Mouse (Mus musculus) thymus, adult 2 months (tissue): ENCODE measurements around the gene Arl1. TPM values are rescaled to one million over a fixed set of nuclear protein-coding genes. Genes with fewer than 3 reads are reported as not detected.
"Not testable (repeated sequence)": the region's sequence is repeated elsewhere in the genome, so short reads cannot be mapped to it uniquely, and the experiment has no call there.

Experiments
- DNase-seq: peaks from one replicate; pipeline ENCODE4 v3.0.0; 2021
- H3K27ac ChIP-seq: fragments of 200-500 bp; 2 replicates; pipeline ENCODE4 v1.5.1; 2012; ENCODE audit warnings: low read length, control low read depth; ENCODE audit not compliant: control insufficient read depth, insufficient read depth
- H3K27me3 ChIP-seq: fragments of 200-500 bp; 2 replicates; pipeline ENCODE4 v1.6.1; 2012; ENCODE audit warnings: mild to moderate bottlenecking, low read length, moderate library complexity, mixed read lengths; ENCODE audit not compliant: control insufficient read depth, insufficient read depth
- H3K36me3 ChIP-seq: fragments of 200-500 bp; 2 replicates; pipeline ENCODE4 v1.6.1; 2012; ENCODE audit warnings: mild to moderate bottlenecking, low read length, moderate library complexity; ENCODE audit not compliant: control insufficient read depth, insufficient read depth
- H3K4me1 ChIP-seq: fragments of 200-500 bp; replicated peaks from 2 replicates; pipeline ENCODE4 v1.6.1; 2012; ENCODE audit warnings: low read length; ENCODE audit not compliant: control insufficient read depth, insufficient read depth
- H3K4me3 ChIP-seq: fragments of 200-500 bp; 2 replicates; pipeline ENCODE4 v1.5.1; 2012; ENCODE audit warnings: mild to moderate bottlenecking, low read length, control low read depth, moderate library complexity; ENCODE audit not compliant: control insufficient read depth, insufficient read depth
- CTCF ChIP-seq: fragments of 200-500 bp; IDR thresholded peaks from 2 replicates; pipeline ENCODE4 v1.5.1; 2012; ENCODE audit warnings: mild to moderate bottlenecking, control low read depth, low read length, moderate library complexity, borderline replicate concordance; ENCODE audit not compliant: control insufficient read depth, poor library complexity, insufficient read depth; ENCODE audit errors: extremely low read depth
- POLR2A ChIP-seq: fragments of 200-500 bp; IDR thresholded peaks from 2 replicates; pipeline ENCODE4 v1.6.1; 2012; ENCODE audit warnings: mild to moderate bottlenecking, low read length, control low read depth, moderate library complexity; ENCODE audit not compliant: control insufficient read depth, poor library complexity, insufficient read depth; ENCODE audit errors: extremely low read depth
- WGBS: fragments of 180-500 bp; shearing (Covaris S2); methylation state at CpG from one replicate; pipeline ENCODE4 v1.1.7; 2018; 5-methylcytosine and 5-hydroxymethylcytosine counted together
- polyA plus RNA-seq: library from polyadenylated mRNA; depleted of rRNA; stranded (reverse); fragments of >200 nt; gene quantifications from 2 replicates; pipeline ENCODE4 v1.2.3, GENCODE M21; 2012

Arl1 gene
- polyA plus RNA-seq, 1 experiment, result 12.9 TPM

DNA sequence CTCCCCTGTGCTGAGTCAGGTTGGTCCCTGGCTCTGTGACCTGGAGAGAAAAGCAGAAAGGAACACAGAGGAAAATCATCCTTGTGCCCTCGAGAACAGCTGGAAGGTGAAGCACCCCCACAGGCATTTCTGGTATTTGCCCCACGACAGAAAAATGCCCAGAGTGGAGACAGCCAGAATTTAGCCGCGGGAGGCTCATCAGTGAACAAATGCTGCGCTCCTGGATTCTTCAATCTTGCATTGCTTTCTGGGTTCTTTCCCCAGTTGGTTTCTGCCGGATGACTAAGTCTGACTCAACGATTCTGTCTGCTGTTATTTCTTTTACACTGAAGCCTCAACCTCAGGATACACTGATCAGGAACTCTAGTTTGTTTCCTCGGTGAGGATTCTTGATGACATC lies 2.5 kb upstream of the Arl1 start:
- TF ChIP-seq POLR2A, result no peak
- TF ChIP-seq CTCF, result no peak
- Histone ChIP-seq H3K4me3 (no peak overlapping the region), H3K27ac (no peak overlapping the region), H3K36me3 (no peaks in the 10 kb centered on the region), H3K4me1 (peaks cover 13% of the 10 kb centered on the region), H3K27me3 (no peaks in the 10 kb centered on the region)
- 86% methylated on average over 8 of the region's 8 CpGs for WGBS
- no peak for DNase-seq

DNA sequence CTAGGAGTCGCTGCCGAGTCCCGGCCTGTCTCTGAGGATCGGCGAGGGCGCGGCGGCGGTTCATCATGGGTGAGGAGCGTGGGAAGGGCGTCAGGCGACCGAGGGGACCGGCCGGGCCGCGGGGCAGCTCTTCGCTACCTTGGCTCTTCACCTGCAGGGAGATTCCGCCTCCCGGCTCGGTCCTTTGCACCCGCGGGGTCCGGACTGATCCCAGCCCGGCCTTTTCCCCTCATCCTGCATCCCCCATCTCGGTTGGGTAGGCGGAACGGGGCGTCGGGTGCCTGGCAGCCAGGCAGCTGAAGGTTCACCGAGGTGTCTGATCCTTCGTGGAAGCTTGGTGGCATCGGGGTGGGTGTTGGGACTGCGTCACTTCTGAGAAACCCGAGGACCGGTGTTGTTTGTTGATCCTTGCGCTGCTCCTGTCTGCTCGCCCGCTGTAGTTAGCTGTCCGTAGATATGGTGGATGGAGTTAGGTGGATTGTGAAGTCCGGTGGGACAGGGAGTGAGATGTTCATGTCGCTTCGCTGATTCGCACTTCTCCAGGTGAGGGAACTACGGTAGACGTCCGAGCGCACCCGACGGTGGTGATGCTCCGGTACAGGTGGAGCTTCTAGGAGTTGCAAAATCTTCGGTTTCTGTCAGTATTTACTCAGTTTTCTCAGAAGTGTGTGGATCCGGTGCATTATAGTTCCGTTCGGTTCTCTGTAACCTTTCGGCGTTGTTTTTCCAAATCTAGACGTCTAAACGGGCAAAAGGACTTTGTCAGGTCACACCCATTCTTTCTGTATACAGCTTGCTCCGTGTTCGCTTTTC lies 1.0 kb downstream of the Arl1 start:
- no peak for DNase-seq
- peaks cover 4% of the 10 kb centered on the region for H3K36me3 ChIP-seq
- no peak overlapping the region for H3K27ac ChIP-seq
- 2% methylated on average over 61 of the region's 61 CpGs for WGBS
- peaks cover 13% of the 10 kb centered on the region for H3K4me1 ChIP-seq
- H3K4me3 ChIP-seq, result peak overlapping the region; percentile 90
- no peaks in the 10 kb centered on the region for H3K27me3 ChIP-seq
- no peak for TF ChIP-seq POLR2A
- 0 out of 2 replicates have a peak, but pooled peaks have one; percentile 24 for TF ChIP-seq CTCF

DNA sequence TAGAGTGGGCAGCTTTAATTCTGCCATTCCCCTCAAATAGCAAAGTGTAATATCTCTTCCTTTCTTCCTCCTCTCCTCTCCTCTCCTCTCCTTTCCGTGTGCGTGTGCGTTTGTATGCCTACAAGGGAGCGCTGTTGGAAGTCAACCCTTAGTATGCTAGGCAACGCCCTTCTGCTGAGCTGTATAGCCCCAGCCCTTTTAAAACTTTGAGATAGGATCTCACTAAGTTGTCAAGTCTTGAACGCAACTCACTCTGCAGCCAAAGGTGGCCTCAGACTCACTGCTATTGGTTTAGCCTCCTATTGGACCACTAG lies 1.6 kb downstream of the Arl1 start:
- Histone ChIP-seq H3K27ac (no peak overlapping the region), H3K27me3 (no peaks in the 10 kb centered on the region), H3K4me1 (peaks cover 13% of the 10 kb centered on the region), H3K4me3 (peak overlapping the region; percentile 90), H3K36me3 (peaks cover 9% of the 10 kb centered on the region)
- no peak for DNase-seq
- no peak for TF ChIP-seq CTCF
- TF ChIP-seq POLR2A, result no peak
- WGBS, result 9% methylated on average over 6 of the region's 6 CpGs

DNA sequence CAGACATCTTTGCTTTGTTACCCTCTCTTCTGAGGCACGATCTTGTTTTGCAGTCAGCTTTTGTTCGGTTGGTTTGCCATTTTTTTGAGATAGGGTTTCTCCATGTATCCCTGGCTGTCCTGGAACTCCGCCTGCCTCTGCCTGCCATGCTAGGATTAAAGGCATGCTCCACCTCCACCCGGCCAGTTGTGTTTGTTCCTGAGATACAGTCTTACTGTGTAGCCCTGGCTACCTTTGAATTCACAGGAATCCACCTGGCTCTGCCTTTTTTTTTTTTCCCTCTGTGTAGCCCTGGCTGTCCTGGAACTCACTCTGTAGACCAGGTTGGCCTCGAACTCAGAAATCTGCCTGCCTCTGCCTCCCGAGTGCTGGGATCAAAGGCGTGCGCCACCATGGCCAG lies 8.4 kb downstream of the Arl1 start:
- not testable (repeated sequence) for H3K4me3 ChIP-seq, DNase-seq, H3K27me3 ChIP-seq, H3K27ac ChIP-seq, H3K4me1 ChIP-seq
- 97% methylated on average over 8 of the region's 8 CpGs for WGBS
- H3K36me3 ChIP-seq, result peaks cover 47% of the 10 kb centered on the region

DNA sequence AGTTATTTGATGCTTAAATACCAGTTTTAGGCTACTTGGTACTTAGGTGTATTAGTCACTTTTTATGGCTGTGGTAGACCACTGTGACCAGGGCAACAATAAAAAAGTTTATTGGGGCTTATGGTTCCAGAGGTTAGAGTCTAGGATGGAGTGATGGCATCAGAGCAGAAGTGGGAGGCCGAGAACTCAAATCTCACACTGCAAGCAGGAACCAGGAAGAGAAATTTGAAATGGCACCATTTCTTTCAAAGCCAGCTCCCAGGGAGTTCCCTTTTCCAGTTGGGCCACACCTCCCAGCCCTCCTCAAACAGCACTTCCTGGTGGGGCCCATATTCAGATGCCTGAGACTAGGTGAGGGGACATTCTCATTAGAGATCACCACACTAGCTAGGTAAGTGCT lies 9.2 kb downstream of the Arl1 start:
- Histone ChIP-seq H3K27me3 (no peaks in the 10 kb centered on the region), H3K27ac (no peak overlapping the region), H3K4me1 (no peaks in the 10 kb centered on the region), H3K4me3 (no peak overlapping the region), H3K36me3 (peaks cover 55% of the 10 kb centered on the region)
- no peak for DNase-seq
- WGBS, result 92% methylated on average over 1 of the region's 1 CpGs
- TF ChIP-seq POLR2A (no peak), CTCF (no peak)

DNA sequence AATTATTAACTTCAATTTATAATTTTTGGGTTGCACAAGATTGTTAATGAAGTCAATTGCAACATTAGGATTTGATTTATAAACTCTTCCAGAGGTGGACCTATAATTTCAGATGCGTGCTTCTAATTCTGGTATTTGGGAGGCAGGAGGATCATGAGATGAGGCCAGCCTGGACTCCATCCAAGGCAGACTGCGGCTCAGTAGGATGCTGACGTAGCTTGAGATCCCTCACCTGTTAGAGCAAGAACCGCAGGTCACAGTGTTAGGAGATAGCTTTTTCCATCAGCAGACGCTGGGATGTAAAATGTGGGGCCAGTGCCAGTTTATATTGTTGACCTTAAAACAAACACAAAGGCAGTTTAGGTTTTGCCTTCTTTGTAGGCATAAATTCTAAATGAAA lies 10.1 kb downstream of the Arl1 start:
- H3K27me3 ChIP-seq, result no peaks in the 10 kb centered on the region
- no peak for DNase-seq
- no peaks in the 10 kb centered on the region for H3K4me1 ChIP-seq
- H3K4me3 ChIP-seq, result no peak overlapping the region
- WGBS, result 98% methylated on average over 5 of the region's 5 CpGs
- peaks cover 58% of the 10 kb centered on the region for H3K36me3 ChIP-seq
- TF ChIP-seq POLR2A (no peak), CTCF (no peak)
- H3K27ac ChIP-seq, result no peak overlapping the region

DNA sequence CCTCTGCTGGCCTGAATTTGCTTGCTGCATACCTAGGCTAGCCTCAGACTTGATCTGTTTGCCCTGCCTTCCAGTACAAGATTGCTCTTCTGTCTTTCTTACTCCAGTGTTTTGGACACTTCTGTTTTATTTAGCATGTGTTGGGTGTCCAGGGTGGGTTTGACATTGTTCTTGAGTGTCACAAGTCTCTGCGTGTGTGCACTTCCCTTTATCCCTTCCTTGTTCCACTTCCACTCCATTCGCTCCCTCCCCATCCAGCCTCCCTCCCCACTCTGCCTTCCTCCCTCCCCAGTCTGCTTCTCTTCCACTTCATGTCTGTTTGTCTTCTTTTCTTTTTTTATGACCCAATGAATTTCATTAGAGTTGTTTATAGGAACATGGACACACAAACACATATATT lies 10.8 kb downstream of the Arl1 start:
- WGBS, result 91% methylated on average over 2 of the region's 2 CpGs
- H3K4me1 ChIP-seq, result no peaks in the 10 kb centered on the region
- no peak for TF ChIP-seq POLR2A
- no peak for TF ChIP-seq CTCF
- peaks cover 57% of the 10 kb centered on the region for H3K36me3 ChIP-seq
- H3K27me3 ChIP-seq, result no peaks in the 10 kb centered on the region
- H3K4me3 ChIP-seq, result no peak overlapping the region
- no peak overlapping the region for H3K27ac ChIP-seq
- no peak for DNase-seq
